Mouse (Mus musculus) ES-E14 (cell line): ENCODE results near the gene Arhgef39.

ENCODE experiments used
- HCFC1 ChIP-seq: IDR thresholded peaks from 2 replicates; pipeline ENCODE4 v1.6.1; 2012; ENCODE audit warnings: low read length, inconsistent platforms, borderline replicate concordance; ENCODE audit not compliant: insufficient read depth
- MAFK ChIP-seq: IDR thresholded peaks from 2 replicates; pipeline ENCODE4 v1.6.1; 2014; ENCODE audit warnings: mild to moderate bottlenecking, low read depth, low read length, inconsistent platforms; ENCODE audit not compliant: insufficient read depth
- ZC3H11A ChIP-seq: IDR thresholded peaks from 2 replicates; pipeline ENCODE4 v1.6.1; 2012; ENCODE audit warnings: low read depth, mild to moderate bottlenecking, inconsistent platforms, low read length, borderline replicate concordance

DNA sequence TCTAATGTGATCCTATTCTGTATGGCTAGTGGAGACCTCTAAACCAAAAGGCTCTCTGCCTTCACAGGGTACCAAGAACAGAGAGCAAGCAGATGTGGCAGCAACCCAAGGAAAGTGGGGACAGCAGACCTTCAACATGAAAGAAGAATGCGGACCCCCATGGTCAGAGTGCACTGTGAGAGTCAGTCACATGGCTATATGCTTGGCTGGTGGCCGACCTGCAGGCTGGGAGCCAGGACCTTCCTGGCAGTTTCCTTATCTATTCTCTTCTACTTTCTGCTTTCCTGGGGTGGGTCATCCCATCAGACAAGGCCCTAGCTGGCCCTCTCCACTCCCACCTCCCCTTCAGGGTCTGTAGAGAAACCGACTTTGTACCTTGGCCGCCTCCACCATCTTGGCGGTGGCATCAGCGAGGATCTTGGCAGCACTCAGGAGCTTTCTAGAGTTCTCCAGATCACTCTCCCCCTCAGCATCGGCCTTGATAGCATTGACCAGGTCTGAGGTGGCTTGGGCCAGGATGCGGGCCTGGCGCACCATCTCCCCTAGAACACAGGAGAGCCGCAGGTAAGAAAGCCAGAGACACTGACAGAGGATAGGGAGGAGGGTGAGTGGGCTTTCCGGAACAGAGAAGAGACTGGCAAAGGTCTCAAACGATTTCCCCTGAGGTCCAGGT is 47.0 kb upstream of the Arhgef39 start:
- TF ChIP-seq ZC3H11A (no peak), MAFK (no peak), HCFC1 (no peak)
